Mouse (Mus musculus): ENCODE results near the gene Dhps.
"Not testable (repeated sequence)": the region's sequence is repeated elsewhere in the genome, so short reads cannot be mapped to it uniquely, and the experiment has no call there.

The Dhps gene

GRCm38 (mm10) chr8:85100076-85100665 is 28.6 kb downstream of the Dhps start:
- no peak for DNase-seq

GRCm38 (mm10) chr8:85113241-85113640 is 41.7 kb downstream of the Dhps start:
- no peak for DNase-seq

- no peak for DNase-seq
Observed at GRCm38 (mm10) chr8:85115501-85115900, 43.9 kb downstream of the Dhps start.

- DNase-seq, result no peak
Observed at GRCm38 (mm10) chr8:85116984-85117383, 45.4 kb downstream of the Dhps start.

- DNase-seq, result peak; percentile 30
Observed at GRCm38 (mm10) chr8:85119052-85119981, 47.8 kb downstream of the Dhps start.

- DNase-seq, result not testable (repeated sequence)
Observed at GRCm38 (mm10) chr8:85120251-85120650, 48.7 kb downstream of the Dhps start.

GRCm38 (mm10) chr8:85122995-85123394 is 51.4 kb downstream of the Dhps start, which contains the start of gene Zfp791:
Zfp791 (minus strand) TSS chr8:85123095.
- DNase-seq, result no peak

GRCm38 (mm10) chr8:85123691-85124090 is 52.1 kb downstream of the Dhps start:
- no peak for DNase-seq

Measured in thymus, postnatal 25 days (tissue).